Mouse (Mus musculus) cortical plate, adult 2 months (tissue): Measurements from ENCODE around the gene Zmym1.

Source experiments
- CTCF ChIP-seq: fragments of 200-500 bp; IDR thresholded peaks from 2 replicates; pipeline ENCODE4 v1.5.1; 2011; ENCODE audit warnings: mild to moderate bottlenecking, control low read depth, low read length; ENCODE audit not compliant: insufficient read depth; ENCODE audit errors: extremely low read depth
- POLR2A ChIP-seq: fragments of 200-500 bp; IDR thresholded peaks from 2 replicates; pipeline ENCODE4 v1.6.1; 2011; ENCODE audit warnings: mild to moderate bottlenecking, low read length, control low read depth; ENCODE audit not compliant: insufficient read depth; ENCODE audit errors: extremely low read depth

DNA sequence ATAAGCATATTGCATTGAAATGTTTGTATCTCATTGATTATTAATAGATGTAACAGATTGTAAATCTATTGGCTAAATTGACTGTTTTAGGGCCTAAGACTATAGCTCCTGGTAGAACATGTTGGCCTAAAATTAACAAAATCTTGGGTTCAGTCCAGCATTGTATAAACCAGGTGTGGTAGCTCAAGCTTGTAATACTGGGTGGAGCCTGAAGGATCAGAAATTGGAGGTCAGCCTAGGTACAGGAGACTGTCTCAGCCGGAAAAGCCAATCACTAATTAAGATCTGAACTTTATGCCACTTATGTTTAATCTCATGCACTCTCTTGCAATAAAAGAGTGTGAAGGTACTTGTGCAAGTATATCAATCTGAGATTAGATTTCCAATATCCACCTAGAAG lies 24.8 kb upstream of the Zmym1 start:
- TF ChIP-seq POLR2A: no peak
- no peak for TF ChIP-seq CTCF
